Mouse (Mus musculus) left cerebral cortex, postnatal 25 days (tissue): Measurements from ENCODE around the gene Cycs. TPM values are rescaled to one million over a fixed set of nuclear protein-coding genes. Genes with fewer than 3 reads are reported as not detected.

Source experiments
- DNase-seq, 2 experiments: peaks; one replicate each; pipeline ENCODE4 v3.0.0; 2022; ENCODE audit warnings: low spot score in 2 of 2, mixed read lengths in 1 of 2
- intact Hi-C: fragments of 180-260 bp; cut with DNase I; formaldehyde crosslinking; loops from one replicate; pipeline ENCODE4 v1.15.1; 2025
- total RNA-seq, 2 experiments: library from RNA; stranded (reverse); gene quantifications; 2 replicates each; pipeline ENCODE4 v1.2.3; 2021

Gene Cycs
- total RNA-seq, 2 experiments from 2014 or later, result 45.3 to 47.7 TPM

DNA sequence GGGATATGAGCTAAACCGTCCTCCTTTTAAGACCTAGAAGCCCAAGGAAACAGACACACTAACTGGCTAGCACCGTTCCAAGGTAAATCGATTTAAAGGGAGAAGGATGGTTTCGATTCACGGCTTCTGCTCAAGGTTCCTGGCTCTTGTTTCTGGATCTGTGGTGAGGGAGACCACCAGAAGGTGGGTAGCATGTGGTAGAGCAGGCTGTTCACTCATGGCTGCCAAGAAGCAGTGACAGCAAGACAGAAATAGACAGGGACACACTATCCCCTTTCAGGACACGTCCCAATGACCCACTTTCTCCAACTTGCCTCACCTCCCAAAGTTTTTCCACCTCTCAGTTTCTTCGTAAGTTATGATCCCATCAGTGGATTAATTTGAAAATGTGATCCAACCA is 16.5 kb downstream of the Cycs start:
- DNase-seq, result no peak
- intact Hi-C loops, result loop anchor here (5.0 to 10.0 kb wide), 3 partner anchors 365 to 625 kb away; no protein-coding TSS in a partner anchor

DNA sequence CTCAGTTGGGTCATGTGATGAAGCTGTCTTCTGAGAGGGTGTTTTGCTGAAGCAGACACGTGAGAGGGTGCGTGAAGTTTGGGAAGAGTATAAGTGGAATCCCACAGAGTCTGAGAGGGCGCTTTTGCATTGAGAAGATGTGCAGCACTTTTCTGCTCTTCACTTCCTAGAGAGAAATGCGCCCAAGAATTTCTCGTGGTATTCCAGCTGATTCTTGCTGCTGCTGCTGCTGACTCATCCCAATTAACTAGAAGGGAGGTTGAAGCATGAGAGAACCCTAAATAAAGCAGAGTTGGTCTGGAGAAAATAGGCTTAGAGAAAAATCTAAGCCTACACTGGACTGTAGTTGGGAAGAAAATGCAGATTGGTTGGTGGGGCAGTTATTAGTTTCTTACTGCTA is 17.3 kb downstream of the Cycs start:
- peak in 1 of 2 experiments; percentile 81 for DNase-seq

DNA sequence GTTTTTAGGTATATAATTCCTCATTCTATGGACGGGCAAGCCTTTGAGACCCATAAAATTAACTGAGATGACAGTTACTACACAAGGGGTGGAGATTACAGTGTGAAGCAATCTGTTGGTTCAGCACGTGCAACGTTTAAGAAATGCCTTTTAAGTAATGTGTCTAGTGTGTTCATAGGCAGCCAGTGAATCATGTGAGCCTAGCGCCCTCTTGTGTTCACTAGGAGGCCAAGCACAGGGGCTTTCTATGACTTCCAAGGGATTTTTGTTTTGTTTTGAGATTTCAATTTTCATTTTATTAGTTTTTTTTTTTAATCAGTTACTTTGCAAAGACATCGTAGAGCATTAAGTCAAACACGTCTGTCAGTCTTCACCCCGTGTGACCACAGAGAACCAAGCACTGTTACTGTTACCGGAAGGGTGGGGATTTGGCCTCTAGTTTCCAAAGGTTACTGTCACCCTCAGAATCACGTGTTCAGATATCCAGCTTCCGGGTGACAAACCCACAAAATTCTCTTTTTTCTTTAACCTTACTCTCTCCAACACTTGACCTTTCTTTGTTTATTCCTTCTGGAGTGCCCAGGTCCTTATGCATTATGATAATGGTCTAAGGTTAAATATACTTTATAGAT is 20.8 kb downstream of the Cycs start:
- peak; percentile 54 to 60 for DNase-seq
- intact Hi-C loops, result loop anchor here (5.0 to 10.0 kb wide), 3 partner anchors 361 to 621 kb away; no protein-coding TSS in a partner anchor

More for the DNA sequence above, 17.3 kb downstream of the Cycs start:
- intact Hi-C loops, result loop anchor here (5.0 to 10.0 kb wide), 3 partner anchors 364 to 624 kb away; no protein-coding TSS in a partner anchor

DNA sequence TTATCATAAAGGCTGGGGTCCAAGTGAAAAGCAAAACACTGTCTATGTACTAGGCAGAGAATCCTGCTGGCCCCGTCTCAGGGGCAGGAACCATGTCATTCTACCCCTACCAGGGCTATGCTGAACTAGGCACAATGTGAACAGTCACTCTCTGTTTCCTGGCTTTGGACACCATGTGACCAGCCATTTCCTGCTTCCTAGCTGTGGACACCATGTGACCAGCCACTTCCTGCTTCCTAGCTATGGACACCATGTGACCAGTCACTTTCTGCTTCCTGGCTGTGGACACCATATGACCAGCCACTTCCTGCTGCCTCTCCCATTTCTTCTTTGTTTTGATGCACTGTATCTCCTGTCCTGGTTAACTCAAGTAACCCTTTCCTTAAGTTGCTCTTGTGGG is 23.8 kb downstream of the Cycs start:
- intact Hi-C loops, result loop anchor here (5.0 to 10.0 kb wide), 3 partner anchors 358 to 1025 kb away; no protein-coding TSS in a partner anchor
- DNase-seq, result no peak

DNA sequence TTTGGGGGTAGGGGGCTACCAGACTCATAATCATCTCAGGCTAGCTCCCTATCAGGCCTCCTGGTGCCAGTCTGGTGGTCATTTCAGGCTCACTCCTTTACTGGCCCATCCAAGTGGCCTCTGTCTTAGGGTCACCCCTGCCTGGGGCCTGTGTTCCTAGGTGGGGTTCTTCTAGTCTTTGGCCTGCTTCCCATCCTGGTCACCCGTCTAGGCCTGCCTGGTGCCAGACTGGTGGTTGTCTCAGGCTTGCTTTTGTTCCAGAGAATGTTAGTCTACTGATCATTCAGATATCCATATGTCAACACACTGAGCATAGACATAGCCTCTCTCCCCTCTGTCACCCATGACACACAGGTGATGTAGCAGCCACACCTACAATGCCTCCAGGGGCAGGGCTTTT is 26.7 kb downstream of the Cycs start:
- no peak for DNase-seq
- intact Hi-C loops, result loop anchor here (5.0 to 10.0 kb wide), 4 partner anchors 355 to 1022 kb away; partner anchors contain the start of gene Mpp6

DNA sequence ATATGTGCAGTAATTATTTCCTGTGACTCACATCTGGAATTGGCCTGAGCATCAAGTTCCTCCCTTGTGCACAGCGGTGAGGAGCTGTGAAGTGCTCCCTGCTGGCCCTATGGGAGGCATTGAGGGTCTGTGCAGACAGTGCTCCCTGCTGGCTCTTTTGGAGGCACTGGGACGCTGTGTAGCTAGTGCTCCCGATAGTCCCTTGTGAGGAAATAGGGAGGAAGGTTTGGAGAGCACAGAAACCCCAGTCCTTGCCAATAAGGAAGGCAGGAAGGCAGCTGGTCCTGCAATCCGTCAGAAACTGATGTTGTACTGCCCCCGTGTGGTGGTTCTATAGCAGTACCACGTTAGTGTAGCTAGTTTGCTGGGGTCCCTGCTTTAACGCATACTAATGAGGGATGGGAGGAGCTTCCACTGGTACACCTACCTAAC is 29.9 kb downstream of the Cycs start:
- intact Hi-C loops, result loop anchor here (2.0 to 5.0 kb wide), 2 partner anchors 230 to 424 kb away; partner anchors contain the start of gene Mpp6
- peak; percentile 72 to 80 for DNase-seq

DNA sequence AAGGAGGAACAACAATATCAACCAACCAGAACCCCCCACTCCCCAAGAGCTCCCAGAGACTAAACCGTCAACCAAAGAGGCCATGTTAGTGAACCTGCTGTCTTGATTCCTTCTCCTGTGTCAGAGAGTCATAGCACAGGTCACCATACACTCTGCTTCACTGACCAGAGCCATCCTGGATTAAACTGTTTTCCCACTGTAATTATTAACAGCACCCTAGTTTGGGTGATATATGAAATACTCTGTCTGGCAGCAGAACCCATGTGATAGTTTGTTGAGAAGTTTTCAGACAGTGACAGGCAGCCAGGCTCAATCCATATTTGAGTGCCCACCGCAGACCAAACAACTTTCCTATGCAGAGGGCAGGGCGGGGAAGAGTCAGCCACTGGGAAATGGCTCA is 31.0 kb downstream of the Cycs start:
- no peak for DNase-seq
- intact Hi-C loops, result loop anchor here (5.0 kb wide), 1 partner anchor 423 kb away; the partner anchor contains the start of gene Mpp6

DNA sequence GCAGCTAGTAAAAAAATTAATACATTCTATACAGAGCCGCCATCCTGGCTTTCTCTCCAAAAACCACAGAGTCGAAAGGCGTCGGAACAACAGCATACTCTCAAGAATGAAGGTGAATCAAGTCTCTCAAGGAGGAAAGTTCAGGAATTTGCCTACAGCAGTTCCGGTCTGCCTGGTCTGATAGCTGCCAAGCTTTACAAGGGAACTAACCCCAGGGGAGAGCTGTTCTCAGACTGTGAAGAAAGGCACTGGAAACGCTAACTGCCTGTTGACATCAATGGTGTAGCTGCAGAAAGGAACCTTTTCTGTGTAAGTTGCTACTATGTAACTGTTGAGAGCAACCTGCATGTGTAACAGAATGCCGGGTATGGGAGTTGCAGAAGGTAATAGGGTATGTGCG is 34.4 kb downstream of the Cycs start:
- intact Hi-C loops, result no loop called here
- DNase-seq, result no peak

DNA sequence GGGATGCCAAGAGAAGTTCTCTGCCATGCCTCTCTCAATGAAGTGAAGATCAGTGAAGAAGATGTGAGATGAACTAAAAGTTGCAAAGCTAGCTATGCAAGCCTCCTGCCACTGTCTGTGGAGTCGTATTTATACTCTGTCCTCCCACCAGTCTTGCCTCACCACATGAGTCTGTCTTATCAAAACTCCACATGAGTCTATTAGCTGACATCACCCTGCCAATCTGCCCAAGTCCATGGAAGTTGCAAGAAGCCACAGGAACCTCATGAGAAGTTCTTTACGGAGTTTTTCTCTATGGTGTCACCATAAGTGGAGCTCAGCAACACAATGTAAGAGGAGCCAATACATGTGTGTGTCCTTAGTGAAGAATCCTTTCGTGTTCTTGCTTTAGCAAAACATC is 35.3 kb downstream of the Cycs start:
- intact Hi-C loops, result no loop called here
- no peak for DNase-seq

DNA sequence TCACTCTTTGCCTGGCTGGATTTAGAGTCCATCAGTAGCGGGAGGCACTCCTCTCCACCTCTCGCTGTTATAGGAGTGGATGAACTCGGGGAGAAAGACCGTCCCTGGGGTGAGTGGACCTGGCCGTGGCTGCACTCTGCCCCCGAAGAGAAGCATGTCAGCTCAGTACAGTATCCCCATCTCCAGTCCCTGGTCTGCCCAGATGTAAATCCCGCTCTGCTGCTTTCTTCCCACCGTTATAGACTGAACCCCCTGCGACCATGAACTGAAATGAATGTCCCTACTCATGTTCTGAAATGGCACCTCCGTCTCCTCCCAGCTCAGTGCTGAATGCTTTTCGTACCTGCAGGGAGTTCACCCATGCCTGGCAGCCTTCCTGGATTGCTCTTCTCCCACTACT is 37.1 kb downstream of the Cycs start:
- peak in 1 of 2 experiments; percentile 14 for DNase-seq
- intact Hi-C loops, result loop anchor here (5.0 kb wide), 1 partner anchor 127 kb away; no protein-coding TSS in a partner anchor

DNA sequence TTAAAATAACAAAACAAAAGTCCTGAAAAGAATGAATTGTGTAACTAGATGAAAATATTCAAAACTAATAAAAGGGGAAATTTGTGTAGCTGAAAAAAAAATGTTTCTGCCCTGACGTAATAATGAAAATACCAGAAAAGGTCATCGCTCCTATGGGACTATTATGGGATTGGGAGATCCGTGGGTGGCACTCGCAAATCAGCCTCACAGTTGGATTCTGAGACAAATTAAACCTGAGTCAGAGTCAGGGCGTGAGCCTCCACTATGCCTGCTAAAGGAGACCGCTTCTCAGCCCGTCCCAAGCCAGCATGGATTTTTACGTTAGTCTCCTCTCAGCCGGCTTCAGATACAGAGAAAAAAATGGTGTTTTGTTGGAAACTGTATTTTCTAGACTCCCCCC is 38.9 kb downstream of the Cycs start:
- DNase-seq, result peak in 1 of 2 experiments; percentile 24
- intact Hi-C loops, result loop anchor here (2.0 to 5.0 kb wide), 3 partner anchors 73 to 215 kb away; no protein-coding TSS in a partner anchor

DNA sequence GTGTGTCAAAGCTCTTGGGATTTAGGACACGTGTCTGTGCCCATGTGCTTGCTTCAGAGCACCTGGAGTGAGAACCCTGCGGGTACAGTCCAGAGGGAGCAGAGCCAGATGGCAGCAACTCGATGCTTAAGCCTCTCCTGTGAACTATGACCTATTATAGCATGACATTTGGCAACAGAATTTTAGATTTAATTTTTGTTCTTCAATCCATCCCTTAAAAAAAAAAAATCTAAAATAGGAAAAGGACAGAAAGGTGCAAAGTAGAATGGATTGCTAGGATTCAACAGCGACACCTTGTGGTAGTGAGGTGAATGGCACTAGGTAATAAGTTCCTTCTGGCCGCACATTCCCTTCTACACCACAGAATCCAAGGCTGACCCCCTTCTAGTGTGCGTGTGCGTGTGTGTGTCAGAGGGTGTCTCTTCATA is 39.7 kb downstream of the Cycs start:
- intact Hi-C loops, result loop anchor here (2.0 to 5.0 kb wide), 3 partner anchors 72 to 214 kb away; no protein-coding TSS in a partner anchor

DNA sequence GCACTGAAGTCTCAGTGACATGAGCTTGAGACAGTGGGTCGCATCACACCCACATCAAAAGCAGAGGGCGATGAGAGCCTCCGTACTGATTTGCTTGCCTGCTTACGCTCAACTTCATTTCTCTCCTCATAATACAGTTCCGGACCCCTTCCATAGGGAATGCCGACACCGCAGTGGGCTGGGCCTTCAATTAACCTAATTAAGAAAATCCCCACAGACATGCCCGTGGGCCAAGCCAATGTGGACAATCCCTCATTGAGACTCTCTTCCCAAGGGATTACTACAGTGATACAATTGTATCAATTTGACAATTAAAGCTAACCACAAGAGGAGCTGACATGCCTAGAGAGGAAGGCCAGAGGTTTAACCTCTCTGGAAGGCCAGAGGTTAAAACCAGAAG is 40.5 kb downstream of the Cycs start:
- no peak for DNase-seq
- intact Hi-C loops, result loop anchor here (2.0 to 5.0 kb wide), 3 partner anchors 71 to 213 kb away; no protein-coding TSS in a partner anchor

More for the DNA sequence above, 39.7 kb downstream of the Cycs start:
- peak; percentile 80 to 85 for DNase-seq

DNA sequence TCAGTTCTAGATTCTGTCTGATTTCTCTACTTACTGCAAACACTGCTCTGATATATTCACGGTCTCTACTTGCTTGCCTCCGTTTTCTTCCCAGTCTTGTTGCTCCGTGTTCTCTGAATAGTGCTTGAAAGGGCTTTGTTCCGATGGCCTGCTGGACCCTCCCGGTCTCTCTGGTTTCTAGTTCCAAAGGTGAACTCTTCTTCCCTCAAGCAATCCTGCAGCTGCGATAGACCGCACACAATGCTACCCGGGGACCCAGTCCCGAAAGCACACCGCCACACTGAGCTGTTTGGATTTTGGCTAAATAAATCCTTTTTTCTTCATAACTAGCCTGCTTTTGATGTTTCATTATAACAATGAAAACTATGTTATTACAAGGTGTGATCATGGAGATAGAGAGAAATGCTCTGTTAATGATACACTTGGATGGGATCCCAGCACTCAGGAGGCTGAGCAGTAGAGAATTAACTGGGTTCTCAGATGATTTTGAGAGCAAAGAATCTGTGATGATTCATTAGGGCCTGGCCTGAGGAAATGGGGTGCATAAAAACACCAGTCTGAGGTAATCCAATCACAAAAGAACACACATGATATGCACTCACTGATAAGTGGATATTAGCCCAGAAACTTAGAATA is 42.0 kb downstream of the Cycs start:
- no peak for DNase-seq
- intact Hi-C loops, result no loop called here

DNA sequence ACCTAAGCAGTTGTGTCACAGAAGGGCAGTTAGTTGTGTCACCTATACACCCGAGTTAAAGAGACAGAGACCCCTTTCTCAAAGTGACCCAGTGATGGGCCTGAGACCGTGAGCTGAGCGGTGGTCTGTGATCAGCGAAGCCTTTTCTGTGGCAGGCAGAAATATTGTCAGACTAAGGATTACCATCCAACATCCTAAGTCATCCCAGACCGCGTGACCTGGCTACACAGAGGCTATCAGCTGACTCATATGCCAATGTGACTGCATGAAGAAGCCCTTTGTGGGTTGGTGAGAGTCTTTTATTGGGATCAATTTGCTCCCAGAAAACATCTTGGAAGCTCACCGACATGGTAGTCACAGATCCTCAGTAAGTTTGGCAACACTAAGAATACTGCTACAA is 43.6 kb downstream of the Cycs start:
- DNase-seq, result no peak
- intact Hi-C loops, result no loop called here

DNA sequence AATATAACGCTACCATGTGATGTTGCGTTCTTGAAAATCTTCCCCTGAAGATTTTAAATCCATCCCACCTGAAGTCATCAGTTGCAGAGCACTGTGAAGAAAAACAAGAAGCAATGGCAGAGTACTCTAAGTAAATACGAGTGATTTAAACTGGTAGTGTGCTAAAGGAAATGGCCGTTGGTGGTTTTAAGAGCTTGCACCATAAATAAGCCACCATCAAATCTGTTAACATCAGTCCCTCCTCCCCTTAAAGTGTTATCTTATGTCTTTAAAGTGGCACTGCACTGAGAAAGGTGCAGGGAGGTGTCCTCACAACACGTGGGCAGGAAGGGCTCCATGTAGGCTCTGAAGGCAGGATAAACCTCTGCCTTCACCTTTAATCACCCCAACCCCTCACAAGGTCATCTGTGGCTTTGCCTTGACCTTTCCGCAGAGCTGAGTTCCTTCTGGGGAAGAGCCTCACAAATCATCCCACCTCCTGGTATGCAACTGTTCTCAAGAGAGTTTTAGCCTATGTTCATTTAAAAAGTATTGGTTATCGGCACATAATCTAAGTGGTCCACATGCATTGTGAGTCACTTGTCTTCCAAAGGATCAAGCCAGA is 44.7 kb downstream of the Cycs start:
- intact Hi-C loops, result no loop called here
- DNase-seq, result no peak

DNA sequence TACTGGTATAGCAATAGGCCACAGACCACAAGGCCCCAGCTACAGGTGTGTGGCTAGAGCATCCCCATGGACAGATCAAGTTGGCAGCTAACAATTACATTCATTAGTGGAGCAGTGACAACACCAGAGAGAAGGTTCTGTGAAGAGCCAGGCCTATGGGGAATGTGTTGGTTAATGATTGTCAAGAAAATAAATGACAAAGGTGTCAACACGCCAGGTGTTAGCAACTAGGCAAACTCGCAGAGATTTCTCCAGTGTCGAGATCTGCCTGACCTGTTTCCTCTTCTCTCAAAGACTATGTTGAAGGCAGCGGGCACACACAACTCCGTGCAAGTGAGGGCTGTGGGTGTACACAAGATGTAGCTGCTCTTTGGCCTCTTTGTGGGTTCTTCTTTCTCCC is 46.2 kb downstream of the Cycs start:
- intact Hi-C loops, result no loop called here
- no peak for DNase-seq

DNA sequence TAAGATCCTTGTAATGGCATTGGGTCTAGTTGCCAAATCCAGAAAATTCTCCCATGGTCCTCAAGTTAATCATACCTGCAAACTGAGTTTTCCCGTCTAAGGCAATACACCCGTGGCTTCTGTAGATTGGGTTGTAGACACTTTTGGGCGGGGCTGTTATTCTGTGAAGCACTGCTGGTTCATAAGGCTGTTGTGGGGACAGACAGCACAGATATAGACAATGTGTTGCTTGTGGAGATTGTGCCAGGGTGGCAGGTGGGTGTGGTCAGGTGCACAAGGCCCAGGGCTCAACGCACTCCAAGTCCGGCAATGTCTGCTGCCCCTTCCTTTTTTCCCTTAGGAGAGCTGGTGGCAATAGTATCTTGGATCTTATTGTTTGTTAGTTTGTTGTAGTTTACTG is 48.0 kb downstream of the Cycs start:
- intact Hi-C loops, result no loop called here
- DNase-seq, result no peak
